Mouse (Mus musculus): ENCODE results near the gene Trappc12.

Trappc12 gene

DNA sequence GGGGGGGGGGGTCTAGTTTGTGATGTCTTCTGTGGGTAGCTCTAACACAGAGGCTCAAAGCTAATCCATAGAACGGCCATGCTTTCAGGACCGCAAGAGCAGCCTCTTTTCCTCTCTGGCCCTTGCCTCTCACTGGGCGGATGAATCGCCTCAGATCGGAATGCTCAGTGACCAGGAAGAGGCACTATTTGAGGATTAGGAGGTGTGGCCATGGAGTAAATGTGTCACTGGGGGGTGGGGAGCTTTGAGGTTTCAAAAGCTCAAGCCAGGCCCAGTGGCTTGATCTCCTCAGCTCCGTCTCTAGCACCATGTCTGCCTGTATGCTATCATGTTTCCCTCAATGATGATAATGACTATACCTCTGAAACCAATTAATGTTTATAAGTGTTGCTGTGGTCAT lies 61.3 kb downstream of the Trappc12 start:
- DNase-seq (ENCODE audit: low read depth), result no peak

DNA sequence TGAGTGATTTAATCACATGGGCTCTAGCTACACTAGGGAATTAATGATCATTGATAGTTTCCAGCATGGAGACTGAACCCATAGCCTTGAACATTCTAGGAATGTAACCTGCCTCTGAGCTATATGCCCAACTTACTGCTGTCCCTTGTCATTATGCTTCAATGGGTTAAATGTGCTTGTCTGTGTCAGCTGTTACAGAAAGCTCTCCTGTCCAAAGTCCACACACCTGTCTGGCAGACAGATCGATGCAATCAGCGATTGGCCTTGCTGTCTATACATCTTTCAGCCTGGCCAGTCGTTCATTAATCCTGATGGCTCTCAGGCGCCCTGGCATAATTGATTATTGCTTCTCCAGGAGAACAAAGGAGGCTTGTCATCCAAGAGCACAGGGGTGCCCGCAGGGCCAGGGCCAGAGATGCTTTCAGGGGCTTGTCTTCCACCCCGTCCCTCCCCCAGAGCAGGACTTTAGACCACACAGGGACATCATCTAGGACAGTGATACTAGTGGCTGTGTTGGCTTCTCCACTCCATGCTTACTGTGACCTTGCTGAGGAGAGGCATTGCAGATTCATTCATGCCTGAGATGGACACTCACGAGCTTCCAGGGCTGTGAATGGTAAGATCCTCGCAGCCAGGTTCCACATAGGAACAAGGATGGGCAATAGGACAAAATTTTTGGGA lies 63.9 kb downstream of the Trappc12 start:
- no peak for DNase-seq (ENCODE audit: low read depth)

DNA sequence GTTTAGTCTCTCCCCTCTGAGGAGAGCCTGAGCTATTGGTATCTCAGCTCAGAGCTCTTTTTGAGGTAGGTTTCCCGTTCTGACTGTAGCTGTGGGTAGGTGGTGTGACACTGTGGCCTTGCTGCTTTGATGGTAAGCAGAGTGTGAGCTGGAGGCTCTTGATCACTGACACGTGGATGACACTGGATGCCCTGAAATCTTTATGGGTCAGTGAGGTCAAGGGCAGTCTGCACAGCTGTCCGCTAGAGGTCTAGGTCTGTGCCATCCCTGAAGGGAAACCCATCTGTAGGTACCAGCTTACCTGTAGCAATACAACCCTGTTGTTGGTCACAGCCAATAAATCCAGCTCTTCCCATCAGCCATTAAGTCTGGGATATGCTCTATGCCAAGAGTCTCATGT lies 64.5 kb downstream of the Trappc12 start:
- DNase-seq (ENCODE audit: low read depth), result no peak

DNA sequence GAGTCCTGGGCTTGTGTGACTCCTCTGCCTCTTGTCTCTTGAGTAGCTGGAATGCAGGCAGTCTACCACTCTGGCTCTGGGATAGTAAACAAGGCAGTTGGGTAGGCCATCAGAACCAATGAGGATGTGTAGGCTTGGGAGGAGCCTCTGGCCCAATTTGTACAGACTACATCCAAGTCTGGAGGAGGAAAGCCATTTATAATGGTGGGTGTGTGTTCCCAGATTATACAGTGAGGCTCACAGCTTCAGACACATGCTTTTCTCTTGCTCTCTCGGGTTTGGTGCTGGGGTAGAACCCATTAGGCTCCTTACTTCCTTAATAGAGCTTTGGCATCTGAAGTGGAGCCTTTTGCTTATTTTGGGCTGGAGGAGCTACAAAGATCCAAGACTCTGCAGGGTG lies 65.6 kb downstream of the Trappc12 start:
- no peak for DNase-seq (ENCODE audit: low read depth)

DNA sequence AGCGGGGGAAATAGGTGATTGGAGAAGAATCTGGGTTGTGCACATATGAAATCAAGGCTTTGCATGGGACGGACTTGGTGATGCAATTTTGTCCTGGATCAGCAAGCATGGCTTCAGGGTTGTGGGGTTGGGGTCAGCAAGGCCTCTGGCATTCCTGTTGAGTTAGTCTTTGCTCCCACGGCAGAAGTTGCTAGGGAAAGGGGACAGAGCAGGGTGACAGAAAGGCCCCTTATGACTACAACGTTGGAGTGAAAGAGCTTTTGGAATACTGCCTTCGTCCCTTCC lies 74.4 kb downstream of the Trappc12 start:
- DNase-seq (ENCODE audit: low read depth), result no peak

DNA sequence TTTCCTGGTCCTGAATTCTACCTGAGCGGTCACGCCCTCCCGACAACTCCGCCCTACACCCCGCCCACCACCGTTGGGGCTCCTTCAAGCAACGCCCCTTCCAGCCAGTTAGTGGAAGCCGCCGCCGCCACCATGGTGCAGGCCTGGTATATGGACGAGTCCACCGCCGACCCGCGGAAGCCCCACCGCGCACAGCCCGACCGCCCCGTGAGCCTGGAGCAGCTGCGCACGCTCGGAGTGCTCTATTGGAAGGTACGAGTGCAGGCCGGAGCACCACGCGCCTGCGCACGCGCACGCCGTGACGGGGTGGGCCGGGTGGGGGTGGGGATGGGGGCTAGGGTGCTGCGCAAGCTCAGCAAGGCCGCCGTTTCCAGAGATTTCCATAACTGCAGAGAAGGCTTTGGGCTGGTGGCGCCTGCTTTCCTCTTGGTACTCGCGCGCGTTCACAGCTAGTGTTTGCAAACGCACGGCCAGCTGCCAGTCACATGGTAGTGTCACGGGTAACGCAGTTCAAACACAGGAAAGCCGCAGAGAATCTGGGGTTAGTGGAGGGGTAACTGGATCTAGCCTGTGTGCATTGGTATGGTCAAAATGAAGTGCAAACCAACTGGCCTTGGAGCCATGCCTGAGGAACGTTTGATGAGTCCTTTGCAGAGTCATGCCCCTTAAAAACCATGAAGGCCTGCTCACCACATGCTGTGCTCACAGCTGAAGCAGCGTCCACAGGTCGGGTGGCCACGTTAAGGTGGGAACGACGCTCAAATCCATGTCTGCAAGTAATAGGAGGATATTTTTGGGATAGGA lies 74.9 kb downstream of the Trappc12 start, which contains the start of gene Adi1:
TSS of gene Adi1 (plus strand) at position 111 of the 804 bp plus-strand sequence.
- DNase-seq (ENCODE audit: low read depth), result peak; percentile 86

DNA sequence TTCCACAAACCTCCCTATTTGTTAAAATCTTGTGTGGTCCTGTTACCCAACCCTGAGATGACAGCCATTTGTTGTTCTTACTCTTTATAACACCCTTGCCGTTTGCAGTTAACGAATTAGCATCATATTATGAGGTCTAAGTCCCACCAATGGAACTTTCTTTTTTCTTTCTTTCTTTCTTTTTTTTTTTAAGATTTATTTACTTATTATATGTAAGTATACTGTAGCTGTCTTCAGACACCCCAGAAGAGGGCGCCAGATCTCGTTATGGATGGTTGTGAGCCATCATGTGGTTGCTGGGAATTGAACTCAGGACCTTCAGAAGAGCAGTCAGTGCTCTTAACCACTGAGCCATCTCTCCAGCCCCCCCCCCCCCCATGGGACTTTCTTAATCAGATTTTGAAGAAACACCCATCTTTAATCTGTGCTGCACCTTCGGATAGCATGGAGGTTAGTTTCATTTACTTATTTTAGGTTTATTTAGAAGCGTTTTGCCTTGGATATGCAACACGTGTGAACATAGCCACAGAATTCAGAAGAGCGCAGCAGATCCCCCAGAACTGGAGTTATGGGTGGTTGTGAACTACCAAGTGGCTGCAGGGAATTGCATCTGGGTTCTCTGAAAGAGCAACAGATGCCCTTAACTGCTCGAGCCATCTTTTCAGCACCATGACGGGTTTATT lies 76.1 kb downstream of the Trappc12 start:
- peak; percentile 72 for DNase-seq (ENCODE audit: low read depth)

DNA sequence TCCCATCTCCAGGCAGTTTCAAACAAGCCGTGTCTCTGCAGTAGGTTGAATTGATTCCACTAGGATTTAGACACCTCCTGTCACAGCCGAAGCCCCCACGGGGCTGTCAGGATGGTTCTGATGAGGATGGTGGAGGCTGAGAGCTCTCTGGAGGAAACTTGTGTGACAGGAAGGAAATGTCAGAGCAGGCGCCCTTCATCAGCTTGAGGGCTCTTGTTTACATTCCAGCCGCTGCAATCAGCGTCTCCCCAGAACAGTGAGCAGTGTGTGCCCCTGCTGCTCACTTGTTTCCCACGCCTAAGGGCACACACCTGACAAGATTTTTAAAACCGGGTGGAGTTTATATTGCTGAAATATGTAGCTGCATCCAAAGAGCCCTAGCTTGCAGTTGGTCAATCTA lies 83.0 kb downstream of the Trappc12 start:
- no peak for DNase-seq (ENCODE audit: low read depth)

DNA sequence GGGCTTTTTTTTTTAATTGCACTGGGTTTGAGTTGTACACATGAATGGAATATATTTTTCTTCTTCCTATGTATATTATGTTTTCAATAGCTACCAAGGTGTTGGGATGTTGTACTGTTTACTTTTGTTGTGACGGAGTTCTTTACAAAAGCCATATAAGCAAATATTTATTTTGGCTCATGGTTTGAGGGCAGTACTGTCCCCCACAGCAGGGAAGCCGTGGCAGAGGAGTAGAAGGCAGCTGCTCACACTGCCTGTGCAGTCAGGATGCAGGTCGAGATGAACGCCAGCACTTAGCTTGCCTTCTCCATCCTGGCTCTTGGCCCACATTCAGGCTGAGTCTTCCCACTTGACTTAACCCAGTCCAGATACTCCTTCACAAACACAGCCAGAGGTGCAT lies 83.5 kb downstream of the Trappc12 start:
- no peak for DNase-seq (ENCODE audit: low read depth)

DNA sequence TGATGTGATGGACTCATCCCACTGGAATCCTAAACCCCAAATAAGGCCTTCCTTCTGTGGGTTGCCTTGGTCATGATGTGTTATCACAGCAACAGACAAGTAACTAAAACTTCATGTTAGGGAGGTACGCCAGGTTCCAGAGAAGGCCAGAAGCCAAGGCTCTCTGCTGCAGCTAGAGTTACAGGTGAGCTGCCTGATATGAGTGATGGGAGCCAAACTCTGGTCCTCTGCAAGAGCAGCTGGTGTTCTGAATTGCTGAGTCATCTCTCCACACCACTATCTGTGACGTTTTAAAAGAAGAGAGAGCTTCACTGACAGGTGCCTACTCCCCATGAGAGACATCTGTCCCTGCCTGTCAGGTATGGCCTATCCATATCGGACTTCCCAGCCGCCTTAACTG lies 87.6 kb downstream of the Trappc12 start:
- DNase-seq (ENCODE audit: low read depth), result no peak

DNA sequence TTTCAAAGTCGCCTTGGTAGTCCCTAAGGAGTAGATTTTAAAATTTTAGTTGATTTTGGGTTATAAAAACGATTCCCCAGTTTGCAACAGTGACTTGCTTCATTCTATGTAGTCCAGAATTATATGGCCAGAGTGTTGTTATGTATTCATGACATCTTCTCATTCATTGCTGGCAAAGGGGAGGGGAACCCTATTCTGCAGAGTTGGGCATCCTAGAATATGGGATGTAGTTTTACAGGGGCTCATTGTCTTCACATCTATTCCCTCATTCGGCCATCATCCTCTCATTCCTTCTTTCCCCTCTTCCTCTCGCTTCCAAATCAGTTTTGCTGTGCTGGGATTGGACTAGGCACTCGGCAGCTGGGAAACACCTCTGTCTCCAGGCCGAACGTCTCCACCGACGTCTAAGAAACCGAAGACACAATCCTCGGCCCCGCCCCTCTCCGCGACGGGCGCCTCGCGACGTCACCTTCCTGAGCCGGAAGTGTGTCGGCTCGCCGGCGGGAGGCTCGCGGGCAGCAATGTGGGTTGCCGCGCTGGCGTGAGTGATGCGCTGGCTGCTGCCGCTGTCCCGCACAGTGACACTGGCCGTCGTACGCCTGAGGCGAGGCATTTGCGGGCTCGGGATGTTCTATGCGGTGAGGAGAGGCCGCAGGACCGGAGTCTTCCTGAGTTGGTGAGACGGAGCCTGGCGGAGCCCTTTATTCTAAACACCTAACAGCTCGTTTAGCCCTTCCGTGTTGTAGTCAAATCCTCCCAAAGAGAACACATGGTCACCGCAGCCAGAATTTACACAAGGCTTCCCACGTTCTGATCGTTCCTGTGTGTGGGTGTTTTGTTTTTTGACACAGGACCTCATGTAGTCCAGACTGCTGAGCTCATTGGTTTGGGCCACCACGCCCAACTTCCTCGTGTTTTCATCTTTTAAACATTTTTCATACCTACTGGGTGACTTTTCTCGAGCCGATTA lies 100.8 kb downstream of the Trappc12 start, which contains the start of gene Rnaseh1:
TSS of gene Rnaseh1 (plus strand) at position 462 of the 970 bp plus-strand sequence.
- peak; percentile 86 for DNase-seq (ENCODE audit: low read depth)

All from 416B (cell line).